Mouse (Mus musculus) stomach, embryonic 14.5 days (tissue): Measurements from ENCODE around the gene Zdhhc23. TPM values are rescaled to one million over a fixed set of nuclear protein-coding genes. Genes with fewer than 3 reads are reported as not detected.

Experiments used
- ATAC-seq: fragments of 200-750 bp; cut with Nextera tagmentation; 2 replicates; pipeline ENCODE4 v1.8.0; 2017; ENCODE audit warnings: low read depth, moderate TSS enrichment; ENCODE audit not compliant: insufficient number of reproducible peaks, insufficient read depth, low FRiP score
- H3K27ac ChIP-seq: fragments of 300-500 bp; sonication (generic); 2 replicates; pipeline ENCODE4 v1.5.1; 2014; ENCODE audit warnings: mild to moderate bottlenecking, low read length, moderate library complexity, mixed read lengths
- H3K27me3 ChIP-seq: fragments of 300-500 bp; sonication (generic); 2 replicates; pipeline ENCODE4 v1.6.1; 2014; ENCODE audit warnings: low read length, control low read depth, mixed read lengths; ENCODE audit not compliant: control insufficient read depth, insufficient read depth
- H3K36me3 ChIP-seq: fragments of 300-500 bp; sonication (generic); 2 replicates; pipeline ENCODE4 v1.6.1; 2014; ENCODE audit warnings: mild to moderate bottlenecking, control low read depth, low read length, moderate library complexity, mixed read lengths; ENCODE audit not compliant: control insufficient read depth, insufficient read depth
- H3K4me1 ChIP-seq: fragments of 300-500 bp; sonication (generic); 2 replicates; pipeline ENCODE4 v1.6.1; 2014; ENCODE audit warnings: low read length, control low read depth, mixed read lengths; ENCODE audit not compliant: control insufficient read depth, insufficient read depth
- H3K4me2 ChIP-seq: fragments of 300-500 bp; sonication (generic); replicated peaks from 2 replicates; pipeline ENCODE4 v1.6.1; 2014; ENCODE audit warnings: low read depth, low read length, control low read depth
- H3K4me3 ChIP-seq: fragments of 300-500 bp; sonication (generic); 2 replicates; pipeline ENCODE4 v1.5.1; 2014; ENCODE audit warnings: low read depth, low read length, control low read depth
- H3K9ac ChIP-seq: fragments of 300-500 bp; sonication (generic); replicated peaks from 2 replicates; pipeline ENCODE4 v1.6.1; 2014; ENCODE audit warnings: low read depth, mild to moderate bottlenecking, control low read depth, low read length, moderate library complexity, mixed read lengths
- H3K9me3 ChIP-seq: fragments of 300-500 bp; sonication (generic); 2 replicates; pipeline ENCODE4 v1.6.1; 2016; ENCODE audit warnings: low read depth, low read length, control low read depth; ENCODE audit not compliant: control insufficient read depth
- WGBS: fragments of 180-500 bp; shearing (Covaris S2); extraction: QIAGEN DNeasy Blood & Tissue Kit; methylation state at CpG from one replicate; pipeline ENCODE4 v1.1.7; 2014; 5-methylcytosine and 5-hydroxymethylcytosine counted together
- polyA plus RNA-seq: library from polyadenylated mRNA; unstranded; fragments of >200 nt; fragmentation: Nextera tagmentation; extraction: Ambion mirVana; gene quantifications from 2 replicates; pipeline ENCODE4 v1.2.1, GENCODE M21; 2014

The Zdhhc23 gene
- polyA plus RNA-seq, 1 experiment from 2014 or later, result 3.2 TPM

DNA sequence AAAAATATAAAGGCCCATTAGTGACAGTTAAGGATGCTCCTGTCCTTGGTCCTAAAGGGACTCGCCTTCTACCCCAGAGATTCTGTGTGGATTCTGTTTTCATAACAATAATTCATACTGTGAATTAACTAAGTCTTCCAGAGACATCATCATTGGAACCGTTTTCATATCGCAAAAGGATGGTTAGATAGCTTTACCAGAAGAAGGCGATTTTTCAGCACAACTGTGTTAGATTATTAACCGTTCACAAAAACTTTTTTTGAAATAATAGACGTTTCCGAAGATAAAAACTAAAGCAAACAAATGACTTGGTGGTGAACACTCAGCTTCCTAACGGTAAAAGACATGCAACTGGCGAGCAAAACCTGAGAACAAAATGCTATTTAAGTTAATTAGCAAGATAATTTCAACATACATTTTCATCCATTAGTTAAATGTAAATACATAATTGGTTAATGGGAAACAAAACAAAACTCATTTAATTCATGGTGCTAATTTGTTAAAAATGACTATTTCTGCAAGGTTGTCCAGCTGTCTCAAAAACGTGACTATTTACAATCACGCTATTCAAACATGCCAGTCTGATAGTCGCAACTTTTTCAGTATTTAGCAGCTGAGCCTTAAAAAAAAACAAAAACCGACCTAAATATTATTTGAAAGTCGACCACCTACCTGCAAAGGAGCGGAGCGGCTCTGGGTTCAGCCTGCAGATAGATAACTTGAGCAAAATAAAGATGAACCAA is 36.0 kb upstream of the Zdhhc23 start:
- 44% methylated on average over 16 of the region's 16 CpGs for WGBS
- no peaks in the 10 kb centered on the region for H3K27me3 ChIP-seq
- H3K36me3 ChIP-seq, result no peaks in the 10 kb centered on the region
- H3K27ac ChIP-seq, result no peak overlapping the region
- peak overlapping the region; percentile 24 for H3K4me3 ChIP-seq
- H3K9ac ChIP-seq, result no peak overlapping the region
- ATAC-seq, result 0 out of 2 replicates have a peak, but pooled peaks have one; percentile 11
- no peaks in the 10 kb centered on the region for H3K4me1 ChIP-seq
- no peaks in the 10 kb centered on the region for H3K9me3 ChIP-seq
- peak overlapping the region; percentile 31 for H3K4me2 ChIP-seq

DNA sequence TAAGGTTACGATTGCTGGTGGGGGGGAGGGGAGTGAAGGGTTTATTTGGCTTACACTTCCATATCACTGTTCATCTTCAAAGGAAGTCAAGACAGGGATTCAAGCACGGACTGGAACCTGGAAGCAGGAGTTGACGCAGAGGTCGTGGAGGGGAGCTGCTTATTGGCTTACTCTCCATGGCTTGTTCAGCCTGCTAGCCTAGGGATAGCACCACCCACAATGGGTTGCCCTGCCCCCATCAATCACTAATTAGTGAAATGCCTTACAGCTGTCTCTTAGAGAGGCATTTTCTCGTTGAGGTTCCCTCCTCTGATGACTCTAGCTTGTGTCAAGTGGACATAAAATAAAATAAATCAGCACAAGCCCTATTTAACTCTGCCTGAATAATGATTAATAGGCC is 31.4 kb upstream of the Zdhhc23 start:
- H3K27ac ChIP-seq, result no peak overlapping the region
- no peak overlapping the region for H3K4me2 ChIP-seq
- WGBS, result 46% methylated on average over 5 of the region's 5 CpGs
- no peaks in the 10 kb centered on the region for H3K4me1 ChIP-seq
- no peak overlapping the region for H3K9ac ChIP-seq
- H3K9me3 ChIP-seq, result no peaks in the 10 kb centered on the region
- no peaks in the 10 kb centered on the region for H3K27me3 ChIP-seq
- no peaks in the 10 kb centered on the region for H3K36me3 ChIP-seq
- H3K4me3 ChIP-seq, result no peak overlapping the region
- ATAC-seq, result no peak

DNA sequence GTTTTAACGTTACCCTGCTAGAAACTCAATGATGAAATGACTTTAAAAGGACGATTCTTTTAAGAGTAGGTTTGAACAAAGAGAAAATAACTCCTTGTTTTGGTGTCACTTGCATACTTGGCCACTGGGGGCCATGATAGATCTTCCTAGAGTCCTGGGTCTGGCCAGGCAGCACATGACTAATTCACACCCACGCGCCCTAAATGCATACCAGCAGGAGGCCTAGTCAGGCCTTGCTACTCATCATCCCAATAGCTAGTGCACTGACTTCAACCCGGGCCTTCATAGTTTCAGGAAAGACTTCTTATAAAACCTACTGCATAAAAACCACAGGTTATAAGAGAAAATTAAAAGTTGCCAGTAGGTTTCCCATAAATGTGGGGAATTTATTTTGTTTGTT is 22.5 kb upstream of the Zdhhc23 start:
- H3K4me1 ChIP-seq, result no peaks in the 10 kb centered on the region
- no peak for ATAC-seq

DNA sequence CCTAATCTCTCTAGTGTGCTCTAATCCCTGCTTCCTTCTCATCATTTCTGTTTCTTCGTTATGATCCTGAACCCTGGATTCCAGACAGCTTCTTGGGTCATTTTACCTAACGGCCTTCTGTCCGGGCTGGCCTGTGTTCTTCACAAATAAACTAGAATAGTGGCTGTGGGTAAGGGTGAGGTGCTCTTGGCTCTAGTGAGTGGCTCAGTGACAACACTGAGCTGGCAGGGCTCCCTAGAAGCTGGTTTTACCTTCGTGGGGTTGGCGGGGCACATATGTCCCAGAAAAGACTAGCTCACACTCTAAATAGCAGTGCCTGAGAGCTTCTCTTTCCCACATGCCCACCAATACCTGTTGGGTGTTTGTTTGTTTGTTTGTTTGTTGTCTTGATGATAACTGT is 19.9 kb upstream of the Zdhhc23 start:
- H3K4me3 ChIP-seq, result no peak overlapping the region
- H3K27ac ChIP-seq, result no peak overlapping the region
- H3K36me3 ChIP-seq, result no peaks in the 10 kb centered on the region
- H3K4me2 ChIP-seq, result no peak overlapping the region
- H3K27me3 ChIP-seq, result no peaks in the 10 kb centered on the region
- WGBS, result 90% methylated on average over 5 of the region's 5 CpGs
- no peak for ATAC-seq
- no peaks in the 10 kb centered on the region for H3K4me1 ChIP-seq
- no peak overlapping the region for H3K9ac ChIP-seq
- no peaks in the 10 kb centered on the region for H3K9me3 ChIP-seq

More for the DNA sequence above, 22.5 kb upstream of the Zdhhc23 start:
- no peaks in the 10 kb centered on the region for H3K36me3 ChIP-seq
- H3K27ac ChIP-seq, result no peak overlapping the region
- H3K4me2 ChIP-seq, result no peak overlapping the region
- H3K27me3 ChIP-seq, result no peaks in the 10 kb centered on the region
- H3K4me3 ChIP-seq, result no peak overlapping the region
- 60% methylated on average over 5 of the region's 5 CpGs for WGBS
- no peak overlapping the region for H3K9ac ChIP-seq
- H3K9me3 ChIP-seq, result no peaks in the 10 kb centered on the region

DNA sequence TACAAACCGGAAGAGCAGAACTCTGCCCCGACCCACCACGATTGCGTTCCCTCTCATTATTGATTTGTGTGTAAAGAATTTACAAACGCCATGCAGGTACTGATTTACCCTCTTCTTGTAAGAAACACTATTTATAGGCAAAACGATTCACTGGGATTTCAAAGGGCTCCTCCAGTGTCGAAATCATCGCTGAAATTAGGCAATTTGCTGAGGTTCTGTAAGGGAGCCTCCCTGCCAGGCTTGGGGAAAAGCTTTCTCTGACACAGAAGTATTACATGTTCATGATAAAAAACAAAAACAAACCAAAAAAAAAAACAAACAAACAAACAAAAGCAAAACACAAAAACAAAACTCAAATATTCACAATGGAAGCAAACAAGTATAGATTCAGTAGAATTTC is 19.5 kb upstream of the Zdhhc23 start:
- no peak for ATAC-seq
- H3K27me3 ChIP-seq, result no peaks in the 10 kb centered on the region
- 79% methylated on average over 8 of the region's 8 CpGs for WGBS
- no peaks in the 10 kb centered on the region for H3K9me3 ChIP-seq
- no peak overlapping the region for H3K27ac ChIP-seq
- no peaks in the 10 kb centered on the region for H3K36me3 ChIP-seq
- H3K4me3 ChIP-seq, result no peak overlapping the region
- no peak overlapping the region for H3K9ac ChIP-seq
- no peaks in the 10 kb centered on the region for H3K4me1 ChIP-seq
- no peak overlapping the region for H3K4me2 ChIP-seq

DNA sequence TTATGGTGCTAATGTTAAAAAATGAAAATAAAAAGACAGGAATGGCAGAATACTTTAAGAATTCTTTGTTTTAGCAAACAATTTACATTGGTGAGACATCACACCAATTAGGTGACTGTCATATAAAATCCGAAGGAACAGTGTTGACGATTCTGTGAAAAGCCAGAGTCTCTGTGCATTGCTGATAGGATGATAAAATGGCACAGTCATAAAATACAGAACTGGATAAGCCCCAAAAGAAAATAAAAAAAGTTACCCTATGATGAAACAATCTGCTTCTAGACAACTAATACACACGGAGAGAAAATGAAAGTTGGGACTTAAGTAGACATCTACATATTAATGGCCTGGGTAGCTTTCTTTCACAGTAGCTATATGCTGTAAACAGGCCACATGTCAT is 15.0 kb upstream of the Zdhhc23 start:
- no peaks in the 10 kb centered on the region for H3K9me3 ChIP-seq
- 81% methylated on average over 3 of the region's 3 CpGs for WGBS
- ATAC-seq, result no peak

DNA sequence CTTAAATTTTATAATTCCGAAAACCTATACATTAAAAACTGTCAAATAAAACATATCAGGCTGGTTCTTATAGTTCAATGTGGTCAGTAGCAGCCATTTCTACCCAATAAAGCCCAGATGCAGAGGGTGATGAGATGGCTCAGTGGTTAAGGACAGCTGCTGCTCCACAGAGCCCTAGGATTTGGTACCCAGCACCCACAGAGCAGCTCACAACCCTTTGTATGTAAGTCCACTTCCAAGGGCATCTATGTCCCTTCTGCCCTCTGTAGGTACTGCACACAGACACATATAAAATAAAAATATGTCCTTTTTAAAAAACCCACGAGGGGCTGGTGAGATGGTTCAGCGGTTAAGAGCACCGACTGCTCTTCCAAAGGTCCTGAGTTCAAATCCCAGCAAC is 6.7 kb upstream of the Zdhhc23 start:
- no peak overlapping the region for H3K4me2 ChIP-seq
- H3K36me3 ChIP-seq, result no peaks in the 10 kb centered on the region; the same call in 1 of the 2 replicates
- no peaks in the 10 kb centered on the region for H3K4me1 ChIP-seq
- H3K27ac ChIP-seq, result no peak overlapping the region
- no peaks in the 10 kb centered on the region for H3K27me3 ChIP-seq
- no peaks in the 10 kb centered on the region for H3K9me3 ChIP-seq
- no peak for ATAC-seq
- H3K4me3 ChIP-seq, result no peak overlapping the region
- WGBS, result 92% methylated on average over 4 of the region's 4 CpGs
- H3K9ac ChIP-seq, result no peak overlapping the region

More for the DNA sequence above, 15.0 kb upstream of the Zdhhc23 start:
- no peaks in the 10 kb centered on the region for H3K36me3 ChIP-seq
- no peak overlapping the region for H3K4me2 ChIP-seq
- H3K4me3 ChIP-seq, result no peak overlapping the region
- no peak overlapping the region for H3K27ac ChIP-seq
- no peaks in the 10 kb centered on the region for H3K4me1 ChIP-seq
- H3K9ac ChIP-seq, result no peak overlapping the region
- no peaks in the 10 kb centered on the region for H3K27me3 ChIP-seq

DNA sequence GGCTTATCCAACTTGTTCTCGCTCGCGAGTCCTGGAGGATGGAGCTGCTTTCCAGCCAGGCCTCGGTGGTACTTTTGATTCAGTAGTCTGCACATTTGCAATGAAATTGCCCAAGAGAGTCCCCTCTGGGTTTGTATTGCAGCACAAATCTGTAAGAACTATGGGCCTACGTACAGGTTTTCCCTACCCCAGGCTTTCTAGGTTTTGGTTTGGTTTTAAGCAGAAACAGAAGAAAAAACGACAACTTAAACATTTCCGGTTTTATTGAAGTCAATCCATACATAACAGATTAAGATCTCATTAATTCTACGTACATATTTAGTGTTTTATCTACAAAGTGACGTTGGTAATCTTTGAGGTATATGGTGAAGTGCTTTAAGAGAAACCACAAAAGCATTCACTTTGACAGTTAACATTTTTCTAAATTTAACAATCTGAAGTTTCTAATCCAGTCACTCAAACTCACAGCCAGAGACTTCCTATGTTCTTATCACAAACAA is 569 bp upstream of the Zdhhc23 start:
- ATAC-seq, result no peak
- Histone ChIP-seq H3K27me3 (no peaks in the 10 kb centered on the region), H3K9ac (peak overlapping the region; percentile 45; the same call in 1 of the 2 replicates), H3K4me3 (peak overlapping the region; percentile 66), H3K9me3 (no peaks in the 10 kb centered on the region), H3K4me1 (no peaks in the 10 kb centered on the region), H3K36me3 (no peaks in the 10 kb centered on the region), H3K4me2 (peak overlapping the region; percentile 100), H3K27ac (no peak overlapping the region)
- 19% methylated on average over 9 of the region's 9 CpGs for WGBS

DNA sequence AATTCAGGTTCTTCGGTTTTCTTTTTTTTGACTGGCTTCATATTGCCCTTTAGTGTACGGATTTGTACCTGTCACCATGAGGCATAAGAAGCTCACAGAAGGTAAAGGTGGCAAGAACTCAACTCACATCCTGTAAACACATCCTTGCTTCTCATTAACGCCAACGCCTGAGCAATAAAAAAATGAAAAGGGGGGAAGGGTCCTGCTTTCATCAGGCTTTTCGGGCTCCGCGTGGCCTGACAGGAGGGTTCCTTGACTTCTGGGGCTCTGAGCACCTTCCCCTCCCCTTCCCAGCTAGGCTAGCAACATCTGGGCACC is 622 bp downstream of the Zdhhc23 start:
- H3K27me3 ChIP-seq, result no peaks in the 10 kb centered on the region
- ATAC-seq, result no peak
- WGBS, result 17% methylated on average over 7 of the region's 7 CpGs
- no peaks in the 10 kb centered on the region for H3K4me1 ChIP-seq
- H3K4me2 ChIP-seq, result peak overlapping the region; percentile 100
- no peaks in the 10 kb centered on the region for H3K36me3 ChIP-seq
- peak overlapping the region; percentile 66 for H3K4me3 ChIP-seq
- no peaks in the 10 kb centered on the region for H3K9me3 ChIP-seq
- H3K9ac ChIP-seq, result peak overlapping the region; percentile 45; the same call in 1 of the 2 replicates
- H3K27ac ChIP-seq, result no peak overlapping the region
